Mouse (Mus musculus) left cerebral cortex, adult 2 months (tissue): ENCODE measurements around the gene Gnmt. TPM values are rescaled to one million over a fixed set of nuclear protein-coding genes. Genes with fewer than 3 reads are reported as not detected.
"Not testable (repeated sequence)": the region's sequence is repeated elsewhere in the genome, so short reads cannot be mapped to it uniquely, and the experiment has no call there.

Source experiments
- DNase-seq, 2 experiments: peaks; one replicate each; pipeline ENCODE4 v3.0.0; 2021 to 2022; ENCODE audit warnings: low spot score in 2 of 2, mixed read lengths in 1 of 2; ENCODE audit errors: extremely low spot score in 1 of 2
- H3K27ac ChIP-seq: fragments of 200-600 bp; 2 replicates; pipeline ENCODE4 v1.8.1; 2022
- H3K4me3 ChIP-seq: fragments of 200-600 bp; 2 replicates; pipeline ENCODE4 v1.8.1; 2022
- CTCF ChIP-seq: fragments of 200-600 bp; IDR thresholded peaks from 2 replicates; pipeline ENCODE4 v1.8.1; 2022; ENCODE audit warnings: antibody characterized with exemption, mild to moderate bottlenecking, moderate library complexity
- intact Hi-C: fragments of 180-260 bp; cut with DNase I; formaldehyde crosslinking; loops from one replicate; pipeline ENCODE4 v1.15.1; 2025
- long read RNA-seq, 2 experiments: library from polyadenylated mRNA; stranded (forward); transcript quantifications; one replicate each; pipeline ENCODE4 v2.0.0; 2021; ENCODE audit warnings: borderline mapping rate in 2 of 2
- total RNA-seq, 2 experiments: library from RNA; stranded (reverse); gene quantifications; 2 replicates each; pipeline ENCODE4 v1.2.3; 2021

Gnmt gene
- total RNA-seq, result 1 to 10 TPM in 1 of 2 experiments, under 1 TPM in 1; 0.70 to 2.1 TPM
- long read RNA-seq, experiment 1, partial matches to known transcripts, result 0 of 1 reads
- long read RNA-seq, experiment 1, other reads (novel, unspliced or antisense), result 1 of 1 reads
- long read RNA-seq, experiment 2, partial matches to known transcripts, result 0 of 1 reads
- long read RNA-seq, experiment 2, other reads (novel, unspliced or antisense), result 1 of 1 reads

GRCm38 (mm10) chr17:46728904-46729318 lies at the start of gene Gnmt:
TSS of gene Gnmt (minus strand) at chr17:46729168.
- no peak within 1 kb of the TSS for H3K4me3 ChIP-seq
- no peak for TF ChIP-seq CTCF
- DNase-seq, result no peak
- no peak within 1 kb of the TSS for H3K27ac ChIP-seq
- intact Hi-C loops, result no loop called here

DNA sequence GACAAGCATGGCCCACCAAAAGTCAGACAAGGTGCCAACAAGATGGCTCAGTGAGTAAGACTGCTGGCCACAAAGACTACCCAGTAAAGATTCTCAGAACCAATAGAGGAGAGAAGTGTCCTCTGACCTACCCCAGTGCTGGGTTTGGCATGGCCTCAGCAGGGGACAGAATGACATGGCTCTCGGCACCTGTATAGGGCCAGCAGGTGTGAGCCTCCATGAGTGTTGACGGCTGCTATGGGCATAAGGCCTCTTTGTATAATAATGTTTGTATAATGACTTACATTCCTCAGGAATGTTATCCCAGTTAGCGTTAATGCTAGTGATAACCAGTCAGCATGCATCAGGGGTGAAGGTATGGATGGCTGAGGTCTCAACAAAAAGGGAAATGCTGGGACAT lies 47.1 kb upstream of the Gnmt start:
- intact Hi-C loops, result no loop called here
- no peak for TF ChIP-seq CTCF
- no peak for DNase-seq
- Histone ChIP-seq H3K4me3 (no peak overlapping the region), H3K27ac (no peak overlapping the region)

GRCm38 (mm10) chr17:46775070-46775469 lies 46.1 kb upstream of the Gnmt start:
- Histone ChIP-seq H3K27ac (no peak overlapping the region), H3K4me3 (no peak overlapping the region)
- DNase-seq, result no peak
- TF ChIP-seq CTCF, result no peak
- intact Hi-C loops, result no loop called here

GRCm38 (mm10) chr17:46774131-46774472 lies 45.1 kb upstream of the Gnmt start:
- H3K27ac ChIP-seq, result no peak overlapping the region
- no peak for TF ChIP-seq CTCF
- intact Hi-C loops, result no loop called here
- no peak for DNase-seq
- H3K4me3 ChIP-seq, result no peak overlapping the region

DNA sequence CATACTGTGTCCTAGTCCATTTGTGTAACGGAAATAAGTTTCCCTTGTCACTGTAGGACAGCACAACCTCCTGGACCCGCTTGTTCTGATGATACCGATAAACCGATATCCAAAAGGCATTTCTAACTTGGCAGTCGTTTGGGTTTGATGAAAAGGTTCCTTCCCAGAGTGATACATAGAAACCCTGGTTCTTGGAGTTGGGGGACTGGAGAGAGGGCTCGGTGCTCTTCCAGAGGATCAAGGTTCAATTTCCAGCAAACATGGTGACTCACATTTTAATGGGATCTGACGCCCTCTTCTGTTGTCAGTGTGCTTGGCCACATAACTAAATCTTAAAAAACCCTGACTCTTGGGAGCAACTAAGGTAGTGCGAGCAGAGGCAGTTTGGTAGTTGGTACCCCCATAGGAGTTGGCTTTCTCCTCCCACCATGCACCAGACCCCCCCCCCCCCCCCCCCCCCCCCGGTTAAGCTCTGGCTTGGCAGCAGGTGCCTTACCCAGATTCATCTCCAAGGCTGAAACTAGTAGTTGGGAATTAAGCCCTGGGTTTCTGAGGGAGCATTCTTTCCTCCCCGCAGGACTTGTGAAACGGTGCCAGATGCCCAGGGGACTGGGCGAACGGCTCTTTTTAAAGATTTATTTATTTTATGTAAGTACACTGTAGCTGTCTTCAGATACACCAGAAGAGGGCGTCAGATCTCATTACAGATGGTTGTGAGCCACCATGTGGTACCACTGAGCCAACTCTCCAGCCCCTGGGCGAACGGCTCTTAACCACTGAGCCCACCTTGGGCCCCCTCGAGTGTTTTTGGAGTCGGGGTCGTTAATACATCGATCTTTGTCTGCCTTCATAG lies 44.5 kb upstream of the Gnmt start:
- intact Hi-C loops, result loop anchor here (2.0 kb wide), 1 partner anchor 21 kb away; the partner anchor contains the start of gene Cnpy3
- DNase-seq, result no peak
- peak overlapping the region; percentile 87; the same call in 1 of the 2 replicates for H3K27ac ChIP-seq
- peak overlapping the region; percentile 86 for H3K4me3 ChIP-seq
- peak; percentile 26 for TF ChIP-seq CTCF

DNA sequence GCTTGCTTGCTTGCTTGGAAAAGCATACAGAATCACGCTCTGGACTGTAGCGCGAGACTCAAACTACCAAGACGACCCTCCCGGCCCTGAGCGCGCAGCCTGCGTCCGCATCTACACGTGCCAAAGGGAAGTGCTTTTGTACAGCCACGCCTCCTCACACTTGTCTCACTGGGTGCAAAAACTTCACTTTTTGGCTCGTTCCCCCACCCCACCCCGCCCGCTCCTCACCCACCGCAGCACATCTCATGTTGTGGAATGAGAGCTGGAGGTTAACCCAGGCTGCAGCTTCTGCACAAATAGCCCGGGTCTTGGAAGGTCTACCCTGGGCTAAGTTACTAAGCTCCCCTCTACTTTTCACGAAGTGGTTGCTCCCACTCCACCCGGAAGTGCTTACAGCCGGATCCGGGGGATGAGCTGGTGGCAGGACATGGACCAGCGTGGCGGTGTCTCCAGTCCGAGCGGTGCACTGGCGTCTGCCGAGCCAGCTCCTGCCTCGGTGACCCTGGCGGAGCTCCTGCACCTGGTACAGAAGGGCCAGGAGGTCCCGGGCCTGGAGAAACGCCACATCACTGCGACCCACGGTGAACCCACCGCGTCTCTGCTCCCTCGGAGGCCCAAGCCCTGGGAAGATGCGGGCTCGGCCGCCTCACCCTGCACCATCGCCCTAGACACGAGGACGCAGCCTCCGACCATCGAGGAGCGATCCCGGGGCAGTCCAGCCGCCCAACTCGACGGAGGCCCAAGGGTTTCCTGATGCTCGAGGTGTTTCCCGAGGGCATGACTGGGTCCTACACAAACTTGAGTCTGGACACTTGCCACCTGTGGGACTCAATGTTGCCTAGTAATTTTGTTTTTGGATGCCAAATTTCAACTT lies 43.7 kb upstream of the Gnmt start, which contains the start of gene 2310039H08Rik:
2310039H08Rik (plus strand) TSS at position 232 of the 874 bp plus-strand sequence.
- Histone ChIP-seq H3K27ac (peak within 1 kb of the TSS; percentile 87), H3K4me3 (peak within 1 kb of the TSS; percentile 86)
- intact Hi-C loops, result loop anchor here (2.0 kb wide), 1 partner anchor 20 kb away; the partner anchor contains the start of gene Cnpy3
- no peak for TF ChIP-seq CTCF
- peak; percentile 80 to 82 for DNase-seq

GRCm38 (mm10) chr17:46772038-46772403 lies 43.1 kb upstream of the Gnmt start:
- peak overlapping the region; percentile 86 for H3K4me3 ChIP-seq
- no peak for DNase-seq
- intact Hi-C loops, result loop anchor here (2.0 kb wide), 1 partner anchor 19 kb away; the partner anchor contains the start of gene Cnpy3
- no peak for TF ChIP-seq CTCF
- peak overlapping the region; percentile 87 for H3K27ac ChIP-seq

DNA sequence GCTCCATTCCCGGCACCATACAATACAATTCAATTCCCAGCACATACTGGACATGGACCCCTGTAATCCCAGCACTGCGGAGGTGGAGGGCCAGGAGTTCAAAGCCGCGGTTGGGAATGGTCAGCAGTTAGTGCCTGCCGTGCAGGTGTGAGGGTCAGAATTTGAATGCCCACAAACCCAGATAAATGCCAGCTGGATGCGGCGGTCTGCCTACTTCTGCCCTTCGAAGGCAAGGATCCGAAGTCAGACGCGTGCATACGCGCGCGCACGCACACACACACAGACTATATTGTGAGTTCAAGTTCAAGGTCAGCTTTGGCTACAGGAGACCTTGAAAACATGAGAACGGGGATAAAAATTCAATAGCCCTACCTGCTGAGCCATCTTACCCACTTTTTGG lies 42.6 kb upstream of the Gnmt start:
- peak overlapping the region; percentile 86 for H3K4me3 ChIP-seq
- H3K27ac ChIP-seq, result peak overlapping the region; percentile 87; the same call in 1 of the 2 replicates
- intact Hi-C loops, result loop anchor here (2.0 kb wide), 1 partner anchor 19 kb away; the partner anchor contains the start of gene Cnpy3
- TF ChIP-seq CTCF, result no peak
- DNase-seq, result no peak

GRCm38 (mm10) chr17:46771025-46771424 lies 42.1 kb upstream of the Gnmt start:
- TF ChIP-seq CTCF, result peak; percentile 15
- no peak overlapping the region for H3K27ac ChIP-seq
- no peak overlapping the region for H3K4me3 ChIP-seq
- DNase-seq, result no peak
- intact Hi-C loops, result no loop called here

DNA sequence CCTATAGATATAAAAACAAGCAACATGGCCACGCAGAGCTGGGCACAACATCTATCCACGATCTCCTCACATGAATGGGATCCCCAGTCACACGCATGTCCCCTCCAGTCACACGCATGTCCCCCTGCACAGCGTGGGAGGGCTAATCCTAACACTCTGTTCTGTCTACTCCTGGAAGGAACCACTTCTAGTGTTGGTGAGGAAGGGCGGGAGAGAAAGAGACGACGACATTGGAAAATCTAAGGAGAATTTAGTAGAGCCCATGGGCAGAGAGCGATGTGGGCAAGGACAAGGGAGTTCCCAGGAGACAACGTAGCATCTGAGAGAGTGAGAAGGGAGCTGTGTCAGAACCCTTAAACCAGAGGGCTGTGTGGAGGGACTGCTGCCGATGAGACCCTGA lies 41.6 kb upstream of the Gnmt start:
- no peak for DNase-seq
- H3K4me3 ChIP-seq, result no peak overlapping the region
- no peak for TF ChIP-seq CTCF
- intact Hi-C loops, result no loop called here
- H3K27ac ChIP-seq, result no peak overlapping the region

- no peak for TF ChIP-seq CTCF
- H3K27ac ChIP-seq, result no peak overlapping the region
- intact Hi-C loops, result no loop called here
- DNase-seq, result no peak
- H3K4me3 ChIP-seq, result no peak overlapping the region
Measured at GRCm38 (mm10) chr17:46767868-46768267, 38.9 kb upstream of the Gnmt start.

DNA sequence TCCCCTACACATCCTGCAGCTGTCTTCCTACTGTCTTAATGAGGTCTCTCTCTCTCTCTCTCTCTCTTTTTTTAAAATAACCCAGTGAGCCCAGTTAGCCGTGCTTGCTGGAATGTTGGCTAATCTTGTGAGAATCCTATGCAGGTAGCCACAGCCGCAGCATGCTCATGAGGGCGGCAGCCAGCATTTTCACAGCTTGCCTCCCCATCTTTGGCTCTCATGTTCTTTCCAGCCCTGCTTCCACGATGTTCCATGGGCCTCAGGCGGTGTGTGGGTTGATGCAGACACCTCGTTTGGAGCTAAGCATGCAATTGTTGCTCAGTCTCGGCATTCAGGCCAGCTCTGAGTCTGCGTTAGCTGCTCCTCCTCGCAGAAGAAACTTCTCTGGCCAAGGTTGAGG lies 35.9 kb upstream of the Gnmt start:
- H3K4me3 ChIP-seq, intact Hi-C loops: not testable (repeated sequence)
- peak overlapping the region; percentile 77 for H3K27ac ChIP-seq
- peak in 1 of 2 experiments; percentile 60 for DNase-seq
